9 mouse cellular contexts compared by ENCODE assay signal in genomic region chr2:160619831-160620230, GRCm38 (mm10). TPM values are rescaled to one million over a fixed set of nuclear protein-coding genes. Genes with fewer than 3 reads are reported as not detected.
DNase-seq lines count a peak whose midpoint lies in the region; ATAC-seq lines count a peak whose summit lies in the region.
"Had no signal": no experiment of that assay in that cellular context is flagged by ENCODE, and none has a peak within 500 bp of the region (broad histone marks: within the 10 kb centered on the region; RNA-seq: fewer than 3 reads in every experiment).

No protein-coding gene starts in this region.

- peak overlapping the region; percentile 62 for H3K27ac ChIP-seq in kidney, embryonic 15.5 days
- H3K27ac ChIP-seq in hindbrain, embryonic 11.5 days (ENCODE audit: low read depth, low read length): no peak overlapping the region
- H3K27ac ChIP-seq: limb, embryonic 12.5 days had no signal

- no peaks in the 10 kb centered on the region for H3K36me3 ChIP-seq in kidney, embryonic 15.5 days
- no peaks in the 10 kb centered on the region for H3K36me3 ChIP-seq in hindbrain, embryonic 11.5 days (ENCODE audit: control insufficient read depth, insufficient read depth, low read length)
- H3K36me3 ChIP-seq: limb, embryonic 12.5 days had no signal

- no peak overlapping the region for H3K4me3 ChIP-seq in kidney, embryonic 15.5 days (replicated peaks)
- H3K4me3 ChIP-seq in hindbrain, embryonic 11.5 days (ENCODE audit: low read depth, low read length): no peak overlapping the region
- H3K4me3 ChIP-seq: limb, embryonic 12.5 days had no signal

- H3K9ac ChIP-seq in kidney, embryonic 15.5 days: no peak overlapping the region
- H3K9ac ChIP-seq in hindbrain, embryonic 11.5 days (ENCODE audit: low read depth, low read length): no peak overlapping the region
- H3K9ac ChIP-seq: limb, embryonic 12.5 days had no signal

- ATAC-seq in granulocyte monocyte progenitor cell, adult 5-6 weeks (replicated peaks; ENCODE audit: poor library complexity, severe bottlenecking): peak; percentile 70
- ATAC-seq in kidney, embryonic 15.5 days (replicated peaks; ENCODE audit: low FRiP score): peak; percentile 22; the same call in 1 of the 2 replicates
- no peak for ATAC-seq in erythroid progenitor cell, adult 5-6 weeks (replicated peaks; ENCODE audit: low FRiP score, poor library complexity, severe bottlenecking)
- no peak for ATAC-seq in hindbrain, embryonic 11.5 days (ENCODE audit: low FRiP score)

- peaks cover 25% of the 10 kb centered on the region for H3K4me1 ChIP-seq in kidney, embryonic 15.5 days
- no peaks in the 10 kb centered on the region for H3K4me1 ChIP-seq in hindbrain, embryonic 11.5 days (replicated peaks; ENCODE audit: control insufficient read depth, insufficient read depth, low read length)

- 0 out of 2 replicates have a peak overlapping the region, but pooled peaks have one; percentile 9 for H3K4me2 ChIP-seq in kidney, embryonic 15.5 days
- H3K4me2 ChIP-seq in hindbrain, embryonic 11.5 days (replicated peaks; ENCODE audit: low read depth, low read length): no peak overlapping the region
- H3K4me2 ChIP-seq: limb, embryonic 12.5 days had no signal

- H3K27me3 ChIP-seq in kidney, embryonic 15.5 days: no peaks in the 10 kb centered on the region
- H3K27me3 ChIP-seq in hindbrain, embryonic 11.5 days (ENCODE audit: control insufficient read depth, insufficient read depth, low read length): no peaks in the 10 kb centered on the region
- H3K27me3 ChIP-seq: limb, embryonic 12.5 days had no signal

- peak; percentile 55 for DNase-seq in urinary bladder, postnatal 14 days (ENCODE audit: low spot score)
- no peak for DNase-seq in urinary bladder, postnatal 10 days (ENCODE audit: low spot score)
- peak; percentile 93 for DNase-seq in lung, postnatal 25 days (ENCODE audit: low spot score)
- DNase-seq in spleen, adult 18-20 months: no peak
- no peak for DNase-seq in hindbrain, embryonic 11.5 days (ENCODE audit: low spot score)

- no peaks in the 10 kb centered on the region for H3K9me3 ChIP-seq in kidney, embryonic 15.5 days (replicated peaks)
- no peaks in the 10 kb centered on the region for H3K9me3 ChIP-seq in hindbrain, embryonic 11.5 days (ENCODE audit: control insufficient read depth, low read length)

- WGBS in kidney, embryonic 15.5 days: 57% methylated on average over 9 of the region's 9 CpGs
- 83% methylated on average over 9 of the region's 9 CpGs for WGBS in hindbrain, embryonic 11.5 days

RNA-seq across cellular contexts. Expression of gene Top1, which starts 25.9 kb away (rescaled TPM):
- total RNA-seq in granulocyte monocyte progenitor cell, adult 5-6 weeks (2014; fragmentation: Nextera tagmentation): 85.0 and 98.9 TPM in 2 replicates
- total RNA-seq in granulocyte monocyte progenitor cell, adult 5-6 weeks (2017): 154 and 157 TPM in 2 replicates
- 92.2 and 95.1 TPM in 2 replicates for polyA plus RNA-seq in kidney, embryonic 15.5 days (2015; fragmentation: Nextera tagmentation; extraction: Ambion mirVana)
- 104 and 114 TPM in 2 replicates for total RNA-seq in erythroid progenitor cell, adult 5-6 weeks (2015; ENCODE audit: low replicate concordance)
- 172 and 184 TPM in 2 replicates for total RNA-seq in erythroid progenitor cell, adult 5-6 weeks (2017; ENCODE audit: low replicate concordance)
- polyA plus RNA-seq in hindbrain, embryonic 11.5 days (2014; fragmentation: Nextera tagmentation; extraction: Ambion mirVana): 106 and 123 TPM in 2 replicates

Comparison
In these comparisons a context has a peak if more than half of its experiments do, and no peak if none do; other contexts are left out.
1. DNase-seq: peak in urinary bladder, postnatal 14 days (single experiment) and lung, postnatal 25 days (single experiment); none in urinary bladder, postnatal 10 days (single experiment), spleen, adult 18-20 months (0 of 2) and hindbrain, embryonic 11.5 days (single experiment).
2. ATAC-seq: peak in granulocyte monocyte progenitor cell, adult 5-6 weeks (single experiment) and kidney, embryonic 15.5 days (single experiment); none in erythroid progenitor cell, adult 5-6 weeks (single experiment) and hindbrain, embryonic 11.5 days (single experiment).